Mouse (Mus musculus) embryo, embryonic 11.5 days (tissue): Measurements from ENCODE around the gene Tmem160.

ENCODE experiments used
- DNase-seq: peaks from one replicate; pipeline ENCODE4 v3.0.0-alpha.2; 2012; ENCODE audit warnings: low read depth, low spot score

Tmem160 gene

DNA sequence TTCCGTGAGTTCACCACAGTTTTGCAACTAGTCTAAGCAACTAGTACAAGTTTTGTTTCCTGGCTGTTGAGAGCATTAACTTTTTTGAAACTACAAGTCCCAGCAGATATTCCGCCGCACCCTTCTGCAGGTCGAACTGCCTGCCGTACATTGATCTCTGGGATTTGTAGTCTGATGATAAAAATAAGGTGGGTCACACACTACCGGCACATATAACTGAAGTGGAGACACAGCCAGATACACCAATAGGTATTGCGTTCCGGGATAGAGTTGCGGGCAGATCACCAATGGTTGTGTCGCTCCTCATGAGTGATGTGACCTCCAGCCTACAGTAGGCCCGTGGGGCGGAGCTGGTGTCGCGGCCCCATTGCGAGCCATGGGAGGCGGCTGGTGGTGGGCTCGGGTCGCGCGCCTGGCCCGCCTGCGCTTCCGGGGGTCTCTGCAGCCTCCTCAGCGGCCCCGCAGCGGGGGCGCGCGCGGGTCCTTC lies at the start of gene Tmem160:
Gene Tmem160, plus strand, starts transcription at position 193 of the 487 bp plus-strand sequence.
- peak; percentile 74 for DNase-seq

DNA sequence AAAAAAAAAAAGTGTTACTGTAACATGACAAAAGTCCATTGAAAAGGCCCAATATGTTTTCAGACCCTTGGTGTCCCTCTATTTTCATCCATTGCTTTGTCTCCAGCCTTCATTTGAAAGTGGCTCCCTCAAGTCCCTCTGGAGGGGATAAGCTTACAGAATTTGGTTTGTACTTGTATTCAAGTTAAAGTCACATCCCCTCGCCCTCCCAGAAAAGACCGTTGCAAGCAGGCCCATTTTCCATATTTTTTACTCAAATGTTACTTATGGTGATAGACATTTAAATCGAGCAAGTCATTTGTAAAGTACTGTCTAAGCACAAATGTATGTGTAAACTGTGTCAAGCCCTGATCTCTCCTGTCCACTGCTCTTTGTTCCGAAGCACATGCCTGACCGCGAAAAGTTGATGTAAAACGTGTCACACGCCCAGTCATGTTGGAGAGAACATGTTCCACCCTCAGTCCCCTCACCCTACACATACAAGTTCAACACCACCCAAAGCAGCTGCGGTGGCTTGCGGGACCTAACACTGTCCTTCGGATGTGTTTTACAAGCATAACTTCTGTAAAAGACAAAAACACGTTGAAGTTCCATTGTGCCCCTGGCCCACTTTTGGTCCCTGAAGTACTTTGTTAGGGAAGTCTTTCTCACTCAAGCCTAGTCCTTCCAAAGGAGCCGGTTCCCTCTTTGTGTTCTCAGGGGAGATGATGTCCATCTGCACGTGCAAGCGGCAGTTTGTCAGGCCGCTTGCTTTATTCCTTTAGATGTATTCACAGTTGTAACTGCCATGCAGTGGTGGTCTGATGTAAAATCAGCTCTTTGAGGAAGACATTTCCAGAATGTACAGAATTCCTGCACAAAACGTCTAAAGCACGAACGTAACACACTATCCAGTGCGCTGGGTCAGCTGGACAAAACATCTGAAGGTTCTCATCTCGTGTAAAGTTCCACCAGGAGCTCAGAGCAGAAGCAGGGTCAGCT lies 49.3 kb upstream of the Tmem160 start:
- no peak for DNase-seq

DNA sequence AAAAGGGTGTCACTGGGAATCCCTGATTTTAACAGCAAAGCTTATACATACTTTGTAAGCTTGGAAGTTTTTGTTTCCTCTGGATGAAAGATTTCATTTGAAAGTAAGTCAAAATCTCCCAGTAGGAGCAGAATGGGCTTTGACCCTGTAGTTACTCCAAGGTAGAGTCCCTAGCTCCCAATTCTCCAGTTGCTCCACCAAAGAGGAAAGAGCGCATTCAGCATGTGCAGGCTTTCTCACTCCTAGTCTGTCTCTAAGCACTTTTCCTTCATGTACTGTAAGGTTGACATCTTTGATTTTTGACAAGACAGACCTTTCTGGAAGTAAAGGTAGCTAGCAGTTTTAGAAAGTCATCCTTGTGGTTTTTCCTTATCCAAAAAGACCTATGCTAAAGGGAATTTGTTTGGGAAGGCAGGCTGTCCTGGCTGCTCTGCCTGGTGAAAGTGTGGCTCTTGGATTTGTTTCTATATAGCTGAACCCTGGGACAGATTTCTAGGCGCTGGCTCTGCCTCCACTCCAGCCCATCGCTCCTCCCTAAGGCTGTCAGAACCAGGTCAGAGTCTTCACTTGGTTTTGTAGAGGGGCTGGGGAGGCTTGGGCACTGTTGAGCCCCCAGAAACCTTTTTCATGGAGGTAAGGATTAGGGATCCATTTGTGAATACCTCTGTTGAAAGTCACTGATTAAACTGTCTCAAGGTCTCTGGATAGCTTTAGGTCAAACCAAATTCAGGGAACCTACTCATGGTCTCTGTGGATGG lies 48.1 kb upstream of the Tmem160 start:
- DNase-seq: no peak

DNA sequence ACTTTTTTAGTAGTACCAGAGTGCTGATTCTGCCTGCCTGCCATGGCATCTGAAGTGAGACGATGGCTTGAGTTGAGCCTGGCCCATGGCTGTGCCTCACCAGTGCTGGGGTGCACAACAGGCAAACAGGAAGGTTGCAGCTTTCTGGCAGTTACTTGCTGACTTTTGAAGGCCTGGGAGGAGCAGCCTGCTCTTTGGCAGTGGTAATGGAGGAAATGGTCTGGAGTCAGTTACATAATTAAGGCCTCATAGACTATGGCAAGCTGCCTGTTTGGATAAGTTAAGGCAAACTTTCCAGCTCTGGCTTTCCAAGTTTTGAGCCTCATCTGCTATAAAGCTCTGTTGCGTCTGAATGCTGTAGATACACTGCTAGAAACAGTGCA lies 47.5 kb upstream of the Tmem160 start:
- no peak for DNase-seq

DNA sequence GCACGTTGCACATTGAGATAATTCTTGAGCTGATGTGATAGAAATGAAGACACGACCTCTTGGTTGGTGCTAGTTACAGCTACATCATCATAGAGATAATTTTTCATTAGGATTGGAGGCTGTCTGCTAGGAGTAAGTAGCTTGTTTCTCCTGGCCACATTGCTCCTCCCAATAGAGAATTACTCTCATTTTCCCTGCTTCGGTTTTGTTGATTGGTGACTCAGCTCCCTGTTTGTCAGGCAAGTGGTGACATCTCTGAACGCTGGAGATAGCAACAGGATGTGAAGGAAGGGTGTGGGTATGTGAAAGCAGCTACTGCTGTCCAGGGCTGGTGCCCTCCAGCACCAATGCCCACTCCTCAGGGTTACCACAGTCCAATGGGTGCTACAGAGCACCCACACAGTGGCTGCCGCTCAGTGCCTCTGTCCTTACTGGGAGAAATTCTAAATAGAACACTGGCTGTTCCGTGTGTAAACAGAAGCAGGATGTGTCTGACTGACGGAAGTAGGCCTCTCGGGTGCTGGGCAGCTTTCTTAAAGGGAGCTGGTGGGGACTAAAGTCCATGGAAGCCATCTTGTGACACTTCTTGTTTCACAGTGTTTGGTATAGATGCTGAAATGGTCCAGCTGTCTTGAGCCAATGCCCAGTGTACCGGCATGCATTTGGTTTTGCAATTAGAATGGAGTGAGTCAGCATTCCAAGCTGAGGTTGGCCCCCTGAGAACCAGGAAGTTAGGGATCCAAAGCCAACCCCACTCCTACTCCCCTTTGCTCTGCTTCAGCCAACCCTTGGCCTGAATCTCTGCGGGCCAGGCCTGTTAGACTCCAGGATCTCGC lies 46.8 kb upstream of the Tmem160 start:
- DNase-seq: no peak

DNA sequence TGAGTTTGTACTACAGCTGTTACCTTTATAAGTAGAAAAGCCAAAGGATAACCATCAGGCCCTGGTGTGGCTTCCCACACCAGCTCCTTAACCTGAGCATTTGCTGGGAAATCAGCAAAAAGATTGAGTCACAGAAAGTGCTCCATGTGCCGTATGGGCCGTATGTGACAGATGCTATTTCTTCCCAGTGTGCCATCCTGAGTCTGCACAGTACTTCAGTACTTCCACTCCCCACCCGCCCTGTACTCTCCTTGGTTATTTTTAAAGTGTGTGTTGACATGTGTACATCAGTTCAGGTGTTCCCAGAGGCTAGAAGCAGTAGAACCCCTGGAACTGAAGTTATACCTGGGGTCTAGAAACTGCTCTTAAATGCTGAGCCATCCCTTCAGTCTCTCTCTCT lies 45.6 kb upstream of the Tmem160 start:
- no peak for DNase-seq

DNA sequence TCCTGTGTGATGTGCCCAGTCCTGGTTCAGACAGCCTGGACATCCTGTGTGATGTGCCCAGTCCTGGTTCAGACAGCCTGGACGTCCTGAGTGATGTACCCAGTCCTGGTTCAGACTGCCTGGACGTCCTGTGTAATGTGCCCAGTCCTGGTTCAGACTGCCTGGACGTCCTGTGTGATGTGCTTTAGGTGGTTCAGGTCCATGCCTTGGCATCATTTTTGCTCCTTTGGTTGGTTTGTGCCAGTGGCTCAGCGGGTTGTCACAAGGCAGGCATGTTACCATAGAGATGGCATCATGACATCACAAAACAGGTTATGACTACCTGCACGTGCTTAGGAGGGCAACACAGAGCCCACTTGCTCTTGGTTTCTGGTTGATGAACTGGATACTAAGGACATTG lies 41.5 kb upstream of the Tmem160 start:
- no peak for DNase-seq

GRCm38 (mm10) chr7:16412220-16412896 lies 40.2 kb upstream of the Tmem160 start:
- DNase-seq: no peak

DNA sequence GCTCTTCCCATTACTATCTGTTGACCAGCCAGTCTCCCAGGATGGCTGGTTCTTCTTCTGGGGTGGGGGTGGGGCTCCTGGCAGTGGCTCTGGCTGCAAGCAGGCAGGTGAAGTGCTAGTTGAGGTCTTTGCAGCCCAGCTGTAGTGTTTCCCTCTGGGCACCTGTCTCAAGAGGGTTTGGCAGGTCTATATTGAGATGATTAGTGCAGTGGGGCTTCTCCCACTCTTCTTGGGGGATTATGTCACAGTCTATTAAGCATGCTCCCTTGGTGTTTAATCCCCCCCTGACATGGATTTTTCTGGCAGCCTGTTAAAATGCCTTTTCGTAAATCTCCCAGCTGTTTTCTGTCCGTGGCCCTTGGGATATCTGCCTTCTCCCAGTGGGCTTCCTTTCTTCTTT lies 39.6 kb upstream of the Tmem160 start:
- DNase-seq: no peak

DNA sequence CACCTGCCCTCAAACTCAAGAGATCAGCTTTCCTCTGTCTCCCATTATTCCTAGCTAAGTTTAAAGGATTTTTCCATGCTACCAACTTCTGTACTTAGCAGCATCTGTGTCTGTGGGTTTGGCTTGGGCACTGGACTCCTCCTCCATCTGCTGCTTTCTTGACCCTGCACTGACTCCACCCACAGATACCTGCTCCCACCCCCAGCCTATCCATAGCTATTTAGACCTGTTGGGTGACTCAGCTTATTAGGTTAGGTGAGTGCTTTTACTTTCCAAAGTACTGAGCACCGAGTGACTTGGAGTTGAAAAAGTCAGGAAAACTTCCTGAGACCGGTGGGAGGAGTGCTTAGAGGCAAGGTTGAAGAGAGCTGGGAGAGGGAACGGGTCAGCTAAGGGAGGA lies 37.2 kb upstream of the Tmem160 start:
- no peak for DNase-seq

DNA sequence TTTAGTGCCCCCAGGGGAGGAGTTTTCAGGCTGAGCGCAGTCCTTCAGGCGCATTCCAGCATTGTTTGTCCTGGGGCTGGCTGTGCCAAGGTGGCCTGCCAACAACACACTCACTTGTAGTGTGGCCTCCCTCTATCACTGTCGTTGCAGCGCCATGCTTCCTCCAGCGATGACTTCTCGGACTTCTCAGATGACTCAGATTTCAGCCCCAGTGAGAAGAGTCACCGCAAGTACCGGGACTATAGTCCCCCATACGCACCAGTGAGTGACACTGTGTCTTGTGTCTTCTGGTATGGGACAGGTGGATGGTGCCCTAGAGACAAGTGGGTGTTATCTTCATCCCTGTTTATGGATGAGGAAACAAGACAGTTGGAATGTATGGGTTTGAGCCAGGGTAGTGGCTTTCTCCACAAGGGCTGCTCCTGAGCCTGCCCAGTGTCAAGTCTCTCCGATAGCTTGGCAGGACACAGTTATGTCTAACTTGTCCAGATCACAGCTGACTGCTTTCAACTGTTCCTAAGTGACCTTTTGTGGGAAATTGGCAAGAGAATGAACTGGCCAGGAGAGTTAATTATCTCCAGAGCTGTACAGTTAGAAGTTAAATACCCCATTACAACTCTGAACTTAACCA lies 35.3 kb upstream of the Tmem160 start:
- no peak for DNase-seq

DNA sequence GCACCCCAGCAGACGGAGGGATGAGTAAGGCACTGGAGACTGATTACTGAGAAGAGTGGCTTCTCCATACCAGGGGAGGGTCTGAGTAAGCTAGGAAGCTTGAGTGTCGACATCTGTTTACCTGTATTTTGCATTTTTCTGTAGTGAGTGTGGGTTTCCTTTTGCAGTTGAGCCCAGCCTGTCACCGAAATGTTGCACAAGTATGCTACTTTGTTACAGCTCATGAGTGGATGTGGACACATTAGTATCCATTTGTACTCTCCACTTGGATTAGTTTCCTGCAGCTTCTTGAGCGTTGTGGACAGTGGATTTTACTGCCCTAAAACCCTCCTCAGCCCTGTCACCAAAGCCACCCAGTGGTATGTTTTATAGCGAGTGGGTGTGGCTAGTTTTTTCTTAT lies 33.9 kb upstream of the Tmem160 start:
- DNase-seq: no peak

GRCm38 (mm10) chr7:16420493-16421118 lies 32.0 kb upstream of the Tmem160 start:
- no peak for DNase-seq

DNA sequence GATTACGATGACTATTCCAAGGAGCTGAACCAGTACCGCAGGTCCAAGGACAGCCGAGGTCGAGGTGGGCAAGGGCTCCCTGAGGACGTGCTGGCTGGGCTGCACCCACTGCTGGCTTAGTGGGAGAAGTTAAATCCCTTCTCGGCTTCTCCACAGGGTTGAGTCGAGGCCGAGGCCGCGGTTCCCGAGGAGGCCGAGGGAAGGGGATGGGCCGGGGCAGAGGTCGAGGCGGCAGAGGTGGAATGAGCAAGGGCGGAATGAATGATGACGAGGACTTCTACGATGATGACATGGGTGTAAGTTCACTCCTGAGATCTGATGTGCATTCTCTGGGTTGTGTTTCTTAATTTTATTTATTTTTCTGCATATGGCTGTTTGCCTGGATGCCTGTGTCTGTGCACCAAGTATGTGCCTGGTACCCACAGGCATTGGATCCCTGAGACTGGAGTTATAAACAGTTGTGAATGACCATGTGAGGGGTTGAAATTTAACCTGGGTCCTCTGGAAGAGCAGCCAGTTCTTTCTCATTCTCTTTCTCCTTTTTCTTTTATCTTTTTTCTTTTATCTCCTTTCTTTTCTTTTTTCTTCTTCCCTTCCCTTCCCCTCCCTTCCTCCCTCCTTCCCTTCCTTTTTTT lies 30.2 kb upstream of the Tmem160 start:
- DNase-seq: no peak

GRCm38 (mm10) chr7:16423731-16424130 lies 28.8 kb upstream of the Tmem160 start:
- DNase-seq: no peak

GRCm38 (mm10) chr7:16425721-16426120 lies 26.9 kb upstream of the Tmem160 start:
- no peak for DNase-seq

DNA sequence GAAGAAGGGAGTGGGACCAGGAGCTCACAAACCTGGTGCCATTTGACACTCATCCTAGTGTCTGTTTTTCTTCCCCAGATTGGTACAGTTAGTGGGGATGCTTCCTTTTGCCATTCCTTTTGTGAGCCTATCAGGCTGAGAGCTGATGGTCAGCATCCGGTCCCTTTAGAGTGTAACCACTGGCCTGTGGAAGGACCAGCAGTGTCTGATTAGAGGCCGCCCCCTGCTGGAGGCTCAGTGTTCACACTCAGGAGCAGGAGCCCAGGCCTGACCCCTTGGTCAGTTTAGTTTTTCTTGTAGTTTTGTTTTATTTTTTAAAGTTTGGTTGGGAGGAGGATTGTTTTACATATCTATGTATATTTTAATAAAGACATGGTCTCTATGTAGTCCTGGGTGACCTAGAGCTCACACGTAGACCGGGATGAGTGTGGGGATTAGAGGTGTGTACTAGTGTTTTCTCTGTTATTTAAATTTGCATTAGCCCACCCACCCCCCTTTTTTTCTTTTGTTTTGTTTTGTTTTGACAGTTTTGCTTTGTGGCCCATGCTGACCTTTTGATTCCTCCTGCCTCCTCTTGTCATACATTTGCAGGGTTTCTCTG lies 26.4 kb upstream of the Tmem160 start:
- no peak for DNase-seq

GRCm38 (mm10) chr7:16433352-16433971 lies 19.1 kb upstream of the Tmem160 start:
- no peak for DNase-seq

DNA sequence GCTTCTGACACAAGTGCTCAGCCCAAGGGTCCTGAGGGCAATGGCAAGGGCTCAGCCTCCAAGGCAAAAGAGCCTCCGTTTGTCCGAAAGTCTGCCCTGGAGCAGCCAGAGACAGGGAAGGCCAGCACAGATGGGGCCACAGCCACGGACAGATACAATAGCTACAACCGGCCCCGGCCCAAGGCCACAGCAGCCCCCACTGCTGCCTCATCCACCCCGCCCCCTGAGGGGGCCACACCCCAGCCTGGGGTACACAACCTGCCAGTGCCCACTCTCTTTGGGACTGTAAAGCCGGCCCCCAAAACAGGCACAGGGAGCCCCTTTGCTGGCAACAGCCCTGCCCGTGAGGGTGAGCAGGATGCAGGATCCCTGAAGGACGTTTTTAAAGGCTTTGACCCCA lies 17.5 kb upstream of the Tmem160 start:
- no peak for DNase-seq
